Mouse (Mus musculus) kidney, postnatal 36 days (tissue): ENCODE data around the gene Slc35f6.

Experiments used
- DNase-seq, 2 experiments: peaks; one replicate each; pipeline ENCODE4 v3.0.0; 2021 to 2022; ENCODE audit warnings: mixed read lengths in 2 of 2

Gene Slc35f6

DNA sequence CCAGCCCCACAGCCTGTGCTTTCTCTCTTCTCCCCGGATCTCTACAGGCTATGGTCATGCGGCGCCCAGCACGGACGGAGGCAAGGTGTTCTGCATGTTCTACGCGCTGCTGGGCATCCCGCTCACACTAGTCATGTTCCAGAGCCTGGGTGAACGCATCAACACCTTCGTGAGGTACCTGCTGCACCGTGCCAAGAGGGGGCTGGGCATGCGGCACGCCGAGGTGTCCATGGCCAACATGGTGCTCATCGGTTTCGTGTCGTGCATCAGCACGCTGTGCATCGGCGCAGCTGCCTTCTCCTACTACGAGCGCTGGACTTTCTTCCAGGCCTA, 25.9 kb upstream of the Slc35f6 start:
- DNase-seq, result no peak

GRCm38 (mm10) chr5:30622177-30622840, 25.4 kb upstream of the Slc35f6 start:
- DNase-seq, result peak in 1 of 2 experiments; percentile 41

DNA sequence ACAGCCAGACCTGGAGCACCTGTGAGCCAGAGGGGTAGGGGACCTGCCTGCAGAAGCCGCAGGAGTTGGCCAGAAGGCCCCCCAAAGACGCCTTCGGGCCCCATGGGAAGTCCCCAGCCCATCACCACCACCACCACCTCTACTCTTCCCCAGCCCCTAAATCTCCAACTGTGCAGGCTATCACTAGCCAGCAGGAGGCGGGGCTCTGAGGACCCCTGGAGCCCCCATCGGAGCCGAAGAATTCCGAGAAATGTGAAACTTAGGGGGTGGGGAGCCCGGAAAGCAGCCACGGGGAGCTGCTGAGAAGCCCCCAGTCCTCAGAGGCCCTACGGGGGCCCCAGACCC, 24.9 kb upstream of the Slc35f6 start:
- no peak for DNase-seq

DNA sequence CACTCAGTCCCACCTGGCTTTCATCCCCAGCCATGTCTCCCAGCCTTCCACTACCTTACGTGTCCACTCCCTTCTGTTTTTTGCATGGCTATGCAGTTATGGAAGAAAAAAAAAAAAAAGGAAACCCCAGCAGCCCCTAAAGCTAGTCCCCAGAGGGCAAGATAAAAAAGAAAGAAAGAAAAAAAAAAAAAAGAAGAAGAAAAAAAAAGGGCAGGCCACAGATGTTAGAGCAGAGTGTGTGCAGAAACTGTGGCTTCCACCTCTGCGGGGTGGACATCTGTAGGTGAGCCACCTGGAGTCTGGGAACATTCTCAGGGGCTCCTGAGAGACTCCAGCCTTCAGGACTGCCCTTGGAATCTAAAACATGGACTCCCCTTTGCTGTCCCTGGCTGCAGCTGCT, 24.4 kb upstream of the Slc35f6 start:
- no peak for DNase-seq

DNA sequence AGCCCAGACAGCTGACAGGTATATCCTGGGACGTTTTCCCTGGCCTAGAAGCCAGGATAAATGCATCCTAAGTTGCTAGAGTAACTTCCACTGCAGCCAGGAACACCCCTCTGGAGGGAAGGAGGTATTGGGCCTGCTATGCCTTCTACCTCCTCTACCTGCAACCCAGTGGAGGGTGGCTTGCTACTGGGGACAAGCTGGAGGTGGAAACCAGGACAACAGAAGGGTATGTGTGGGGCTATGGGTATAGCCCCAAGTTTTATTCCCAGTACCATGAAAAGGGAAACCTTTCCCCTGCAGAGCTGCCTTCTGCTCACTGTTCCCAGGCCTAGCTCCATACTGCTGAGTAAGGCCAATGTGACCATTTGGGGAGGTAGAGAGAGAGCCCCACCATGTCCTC, 23.4 kb upstream of the Slc35f6 start:
- DNase-seq, result no peak

DNA sequence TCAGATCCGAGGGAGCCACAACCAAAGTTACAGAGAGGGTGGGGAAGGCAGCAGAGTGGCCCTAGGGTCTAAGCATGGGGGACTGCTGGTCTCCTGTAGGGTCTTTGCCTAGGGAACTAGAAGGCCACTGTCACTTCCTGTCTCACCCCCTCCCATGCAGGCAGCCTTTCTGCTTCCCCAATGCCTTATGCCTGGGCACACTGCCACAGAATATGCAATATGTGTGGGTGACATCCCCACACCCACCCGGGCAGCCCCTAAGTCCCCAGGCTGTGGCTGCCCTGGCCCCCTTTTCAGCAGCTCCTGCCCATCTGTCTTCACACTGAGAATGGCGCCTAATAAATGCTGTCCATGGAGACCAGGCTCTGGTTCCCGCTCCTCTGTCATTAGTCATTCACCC, 22.8 kb upstream of the Slc35f6 start:
- DNase-seq, result no peak

- no peak for DNase-seq
Measured at GRCm38 (mm10) chr5:30625379-30625778, 22.4 kb upstream of the Slc35f6 start.

DNA sequence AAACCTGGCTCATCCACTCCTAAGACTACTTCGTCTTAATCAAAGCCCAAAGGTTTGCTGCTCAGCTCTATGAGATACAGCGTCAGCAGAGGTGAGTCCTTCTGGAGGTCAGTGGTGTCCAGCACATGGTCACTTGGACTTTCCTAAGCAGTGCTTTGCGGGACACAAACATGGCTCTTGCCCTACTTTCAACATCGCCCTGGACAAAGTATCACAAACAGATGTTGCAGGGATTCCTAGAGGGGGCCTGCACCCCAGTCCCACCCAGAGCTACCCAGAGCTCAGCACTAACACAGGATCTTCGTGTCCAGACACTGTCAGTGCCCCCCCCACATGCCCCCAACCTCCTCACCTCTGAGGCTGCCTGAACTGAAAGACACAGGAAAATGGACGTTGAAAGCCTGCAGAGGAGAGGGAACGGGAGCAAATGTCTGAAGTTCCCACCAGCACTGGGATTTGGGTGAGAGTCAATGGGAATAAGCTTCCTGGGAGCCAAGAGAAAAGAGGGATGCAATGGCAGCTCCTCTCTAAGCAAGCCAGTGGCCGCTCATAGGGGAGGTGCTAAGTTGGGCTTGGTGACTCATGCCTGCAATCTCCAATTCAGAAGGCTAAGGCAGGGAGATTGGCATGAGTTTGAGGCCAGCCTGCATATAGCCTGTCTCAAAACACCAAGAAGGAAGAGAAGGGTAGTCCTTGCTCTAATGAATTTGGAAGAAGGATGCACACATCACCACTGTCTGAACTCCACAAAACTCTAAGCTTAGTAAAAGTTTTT, 21.2 kb upstream of the Slc35f6 start:
- no peak for DNase-seq

- DNase-seq, result peak in 1 of 2 experiments; percentile 5
Measured at GRCm38 (mm10) chr5:30628511-30628910, 19.2 kb upstream of the Slc35f6 start.

GRCm38 (mm10) chr5:30630401-30630800, 17.3 kb upstream of the Slc35f6 start:
- no peak for DNase-seq

- no peak for DNase-seq
Measured at GRCm38 (mm10) chr5:30632134-30632533, 15.6 kb upstream of the Slc35f6 start.

DNA sequence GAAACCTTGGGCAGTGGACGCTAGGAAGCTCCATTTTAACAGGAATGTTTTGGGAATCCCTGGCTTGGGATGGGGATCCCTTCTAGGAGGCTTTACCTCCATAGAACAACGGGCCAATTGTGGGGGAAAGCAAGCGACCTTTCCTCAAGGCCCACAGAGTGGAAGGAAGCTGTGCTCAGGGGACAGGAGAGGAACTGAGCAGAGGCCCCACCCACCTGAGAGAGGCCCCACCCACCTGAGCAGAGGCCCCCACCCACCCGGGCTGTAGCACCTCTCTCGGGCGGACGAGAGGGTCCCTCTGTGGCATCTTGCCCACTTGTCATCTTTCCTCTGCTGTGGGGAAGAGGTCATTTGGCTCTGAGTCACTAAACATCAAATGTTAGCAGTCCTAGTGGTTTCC, 10.7 kb upstream of the Slc35f6 start:
- DNase-seq, result no peak

DNA sequence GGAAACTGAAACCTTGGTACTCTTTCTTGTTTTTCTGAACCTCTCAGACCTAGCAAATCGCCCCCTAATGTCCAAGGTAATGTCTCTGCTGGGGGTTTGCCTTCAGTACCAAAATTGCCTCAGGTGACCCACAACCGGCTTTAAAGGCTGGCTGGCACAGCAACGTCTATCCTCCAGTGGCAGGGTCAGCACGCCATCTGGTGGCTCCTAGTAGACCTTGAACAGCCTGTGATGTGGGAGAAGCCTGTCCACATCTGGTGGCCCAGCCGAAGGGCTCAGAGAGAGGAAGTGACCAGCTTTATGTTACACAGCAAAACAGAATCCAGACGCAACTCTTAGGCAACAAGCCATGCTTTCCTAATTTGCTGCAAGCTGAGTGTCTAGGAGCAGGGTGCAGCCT, 9.7 kb upstream of the Slc35f6 start:
- DNase-seq, result peak; percentile 82 to 92

- DNase-seq, result peak; percentile 33 to 34
Measured at GRCm38 (mm10) chr5:30643477-30644179, 4.1 kb upstream of the Slc35f6 start.

GRCm38 (mm10) chr5:30646036-30646435, 1.7 kb upstream of the Slc35f6 start:
- peak; percentile 59 to 67 for DNase-seq

GRCm38 (mm10) chr5:30647396-30647795, 337 bp upstream of the Slc35f6 start:
- DNase-seq, result no peak

- DNase-seq, result peak in 1 of 2 experiments; percentile 19
Measured at GRCm38 (mm10) chr5:30649558-30649957, 1.8 kb downstream of the Slc35f6 start.

DNA sequence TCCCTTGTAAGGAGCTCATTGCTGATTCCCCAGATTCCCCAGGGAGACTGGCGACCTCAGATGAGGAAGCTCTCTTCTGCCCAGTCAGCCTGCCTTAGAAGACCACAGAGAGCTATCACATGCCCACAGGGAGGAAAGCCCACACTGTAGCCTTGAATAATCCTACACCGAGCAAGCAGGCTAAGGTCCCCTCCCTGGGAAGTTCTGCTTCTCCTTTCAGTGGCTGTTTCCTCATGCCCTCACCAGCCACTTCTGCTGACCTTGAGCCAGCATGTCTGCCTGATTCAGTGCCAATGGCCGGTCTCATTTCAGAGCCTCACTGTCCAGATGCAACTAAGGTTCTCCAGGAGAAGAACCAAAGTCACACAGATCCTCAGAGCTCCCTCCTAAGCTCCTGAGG, 3.0 kb downstream of the Slc35f6 start:
- DNase-seq, result no peak

DNA sequence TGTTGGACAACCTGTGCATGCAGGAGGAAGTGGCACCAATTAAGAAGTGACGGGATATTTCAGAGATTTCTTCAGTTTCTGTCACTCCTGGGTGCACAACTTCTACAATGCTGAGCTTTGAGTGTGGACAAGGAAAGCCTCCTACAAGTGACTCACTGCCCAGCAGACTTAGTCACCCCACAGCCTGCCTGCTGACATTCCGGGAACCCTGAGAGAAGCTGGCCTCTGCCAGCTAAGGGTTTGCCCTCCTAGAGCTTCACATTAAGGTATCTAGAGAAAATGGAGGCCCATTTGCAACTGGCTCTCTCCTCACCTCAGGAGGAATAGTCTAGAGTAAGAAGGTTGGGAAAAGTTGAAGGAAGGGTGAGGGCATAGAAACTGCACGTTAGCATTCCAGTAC, 3.8 kb downstream of the Slc35f6 start:
- no peak for DNase-seq

GRCm38 (mm10) chr5:30653246-30653645, 5.5 kb downstream of the Slc35f6 start:
- no peak for DNase-seq

GRCm38 (mm10) chr5:30655042-30655441, 7.3 kb downstream of the Slc35f6 start:
- DNase-seq, result no peak

DNA sequence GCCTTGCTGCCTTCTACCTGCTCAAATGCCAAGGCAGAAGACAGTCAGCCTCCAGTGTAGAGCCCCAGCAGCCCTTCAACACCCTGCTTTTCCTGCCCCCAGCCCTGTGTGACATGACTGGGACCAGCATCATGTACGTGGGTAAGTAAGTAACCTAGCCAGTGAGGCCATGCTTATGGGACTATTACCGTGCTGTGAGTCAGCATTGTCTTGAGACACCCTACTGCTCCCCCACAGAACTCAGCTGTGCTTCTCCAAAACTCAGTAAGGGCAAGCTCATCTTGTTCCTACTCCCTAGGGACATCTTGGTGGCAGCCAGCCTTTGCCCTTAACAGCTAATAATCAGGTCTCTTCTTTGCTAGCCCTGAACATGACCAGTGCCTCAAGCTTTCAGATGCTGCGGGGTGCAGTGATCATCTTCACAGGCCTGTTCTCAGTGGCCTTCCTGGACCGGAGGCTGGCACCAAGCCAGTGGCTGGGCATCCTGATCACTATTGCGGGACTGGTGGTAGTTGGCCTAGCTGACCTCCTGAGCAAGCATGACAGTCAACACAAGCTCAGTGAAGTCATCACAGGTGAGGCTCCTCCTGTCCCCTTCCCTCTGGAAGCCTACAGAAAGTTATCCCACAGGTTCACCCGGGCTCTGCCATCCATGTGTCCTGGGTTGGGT, 7.9 kb downstream of the Slc35f6 start:
- peak in 1 of 2 experiments; percentile 13 for DNase-seq

- DNase-seq, result no peak
Measured at GRCm38 (mm10) chr5:30659042-30659441, 11.3 kb downstream of the Slc35f6 start.
